Mouse (Mus musculus): ENCODE results near the gene Abcc1.

Gene Abcc1

DNA sequence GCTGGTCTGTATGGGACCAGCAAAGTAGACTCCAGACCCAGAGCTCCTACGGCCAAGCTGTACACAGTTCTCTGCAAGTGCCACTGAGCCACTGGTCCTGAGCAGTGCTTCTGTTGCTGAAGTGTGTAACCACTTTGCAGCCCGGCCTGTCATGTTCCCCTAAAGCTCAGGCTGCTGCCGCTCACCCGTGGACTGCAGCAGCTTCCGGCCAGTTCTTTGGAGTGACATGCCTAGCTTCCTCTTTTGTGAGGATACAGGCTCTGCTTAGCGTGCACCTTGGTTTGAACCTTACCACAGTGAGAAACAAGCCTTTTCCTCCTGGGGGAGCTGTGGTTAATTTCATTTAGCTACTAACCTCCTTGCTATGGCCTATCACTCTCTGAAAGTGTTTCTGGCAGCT, 77.7 kb downstream of the Abcc1 start:
- DNase-seq (ENCODE audit: extremely low read depth, low read depth) = peak; percentile 8

GRCm38 (mm10) chr16:14439801-14440614, 78.7 kb downstream of the Abcc1 start:
- no peak for DNase-seq (ENCODE audit: extremely low read depth, low read depth)

DNA sequence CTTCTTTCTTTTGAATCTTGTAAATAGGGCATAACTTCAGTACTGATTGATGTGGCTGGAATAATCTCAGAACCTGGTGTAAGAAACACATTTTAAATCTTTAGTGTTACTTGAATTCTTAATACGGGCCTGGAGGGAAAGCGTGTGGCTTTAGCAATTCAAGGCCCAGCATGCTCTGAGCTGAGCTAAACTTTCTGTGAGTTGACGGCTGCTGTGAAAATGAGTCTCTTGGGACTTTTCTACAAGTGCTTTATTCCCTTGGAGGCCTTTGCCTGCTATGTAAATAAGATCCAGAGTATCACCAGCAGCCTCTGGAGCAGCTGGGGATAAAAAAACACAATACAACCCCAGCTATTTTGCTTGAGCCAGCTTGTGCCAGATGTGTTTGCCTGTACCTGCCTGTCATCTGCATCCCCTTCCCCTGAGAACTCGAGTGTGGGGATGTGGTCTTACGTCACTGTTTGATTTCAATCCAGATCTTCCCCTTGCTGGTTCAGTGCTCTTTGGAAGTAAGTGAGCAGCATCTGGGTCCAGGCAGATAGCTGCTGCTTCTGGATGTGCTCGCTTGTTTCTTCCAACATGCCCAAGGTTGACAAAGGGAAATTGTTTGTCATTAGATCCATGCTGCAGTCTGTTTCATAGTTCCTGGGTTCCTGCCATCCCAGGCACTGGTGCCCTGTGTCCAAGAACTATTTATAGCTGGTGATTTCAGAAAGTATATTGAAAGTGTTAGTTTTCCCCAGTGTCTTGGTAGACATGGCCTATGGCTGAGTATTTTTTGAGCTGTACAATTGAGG, 82.9 kb downstream of the Abcc1 start:
- DNase-seq (ENCODE audit: extremely low read depth, low read depth) = no peak

DNA sequence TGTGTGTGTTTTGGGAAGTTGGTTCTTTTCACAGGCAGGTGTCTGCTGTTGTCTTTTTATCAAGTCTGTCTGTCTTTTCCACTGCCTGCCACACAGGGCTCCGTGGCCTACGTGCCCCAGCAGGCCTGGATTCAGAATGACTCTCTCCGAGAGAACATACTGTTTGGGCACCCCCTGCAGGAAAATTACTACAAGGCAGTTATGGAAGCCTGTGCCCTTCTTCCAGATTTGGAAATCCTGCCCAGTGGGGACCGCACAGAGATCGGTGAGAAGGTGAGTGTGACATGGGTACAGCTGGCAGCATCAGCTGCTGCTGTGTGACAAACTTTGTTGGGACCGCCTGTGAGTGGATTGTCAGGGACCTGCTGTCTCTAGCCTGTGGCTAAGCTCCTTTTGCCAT, 83.8 kb downstream of the Abcc1 start:
- DNase-seq (ENCODE audit: extremely low read depth, low read depth) = no peak

DNA sequence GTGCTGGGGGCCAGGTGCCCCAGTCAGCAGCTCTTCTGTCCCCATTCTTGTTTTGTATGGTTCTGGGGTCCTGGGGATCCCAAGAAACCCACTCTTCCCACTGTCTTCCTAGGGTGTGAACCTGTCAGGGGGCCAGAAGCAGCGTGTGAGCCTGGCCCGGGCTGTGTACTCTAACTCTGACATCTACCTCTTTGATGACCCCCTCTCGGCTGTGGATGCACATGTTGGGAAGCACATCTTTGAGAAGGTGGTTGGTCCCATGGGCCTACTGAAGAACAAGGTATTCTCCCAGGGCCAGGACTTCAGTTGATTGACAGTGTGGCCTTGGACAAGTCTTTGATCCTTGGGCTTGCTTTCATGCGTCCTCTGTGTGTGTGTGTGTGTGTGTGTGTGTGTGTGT, 86.0 kb downstream of the Abcc1 start:
- no peak for DNase-seq (ENCODE audit: extremely low read depth, low read depth)

DNA sequence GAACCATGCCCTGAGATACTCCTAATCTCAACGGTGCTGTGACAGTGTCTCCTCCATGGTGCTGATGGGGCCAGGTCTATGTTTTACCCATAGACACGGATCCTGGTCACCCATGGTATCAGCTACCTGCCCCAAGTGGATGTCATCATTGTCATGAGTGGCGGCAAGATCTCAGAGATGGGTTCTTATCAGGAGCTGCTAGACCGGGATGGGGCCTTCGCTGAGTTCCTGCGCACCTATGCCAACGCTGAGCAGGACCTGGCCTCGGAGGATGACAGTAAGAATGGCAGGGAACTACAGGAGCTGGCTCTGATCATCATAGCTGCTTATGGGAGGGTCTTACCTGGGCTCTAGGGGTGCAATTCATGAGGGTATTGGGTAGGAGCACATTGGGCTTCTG, 86.9 kb downstream of the Abcc1 start:
- no peak for DNase-seq (ENCODE audit: extremely low read depth, low read depth)

GRCm38 (mm10) chr16:14449861-14450260, 88.5 kb downstream of the Abcc1 start:
- DNase-seq (ENCODE audit: extremely low read depth, low read depth) = no peak

- DNase-seq (ENCODE audit: extremely low read depth, low read depth) = no peak
Observed at GRCm38 (mm10) chr16:14451374-14452046, 90.2 kb downstream of the Abcc1 start.

- no peak for DNase-seq (ENCODE audit: extremely low read depth, low read depth)
Observed at GRCm38 (mm10) chr16:14462535-14462934, 101.2 kb downstream of the Abcc1 start.

DNA sequence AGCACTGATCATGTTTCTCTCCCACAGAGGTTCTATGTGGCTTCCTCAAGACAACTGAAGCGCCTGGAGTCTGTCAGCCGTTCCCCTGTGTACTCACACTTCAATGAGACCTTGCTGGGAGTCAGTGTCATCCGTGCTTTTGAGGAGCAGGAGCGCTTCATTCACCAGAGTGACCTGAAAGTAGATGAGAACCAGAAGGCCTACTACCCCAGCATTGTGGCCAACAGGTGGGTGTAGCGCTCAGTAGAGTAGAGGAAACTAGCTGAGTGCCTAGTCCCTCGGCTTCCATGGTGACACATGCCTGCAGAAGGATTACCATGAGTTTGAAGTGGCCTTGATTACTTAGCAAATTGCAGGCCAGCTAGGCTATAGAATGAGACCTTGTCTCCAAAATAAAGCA, 103.7 kb downstream of the Abcc1 start:
- DNase-seq (ENCODE audit: extremely low read depth, low read depth) = no peak

- no peak for DNase-seq (ENCODE audit: extremely low read depth, low read depth)
Observed at GRCm38 (mm10) chr16:14468351-14468750, 107.0 kb downstream of the Abcc1 start.

GRCm38 (mm10) chr16:14468841-14469240, 107.5 kb downstream of the Abcc1 start:
- DNase-seq (ENCODE audit: extremely low read depth, low read depth) = no peak

DNA sequence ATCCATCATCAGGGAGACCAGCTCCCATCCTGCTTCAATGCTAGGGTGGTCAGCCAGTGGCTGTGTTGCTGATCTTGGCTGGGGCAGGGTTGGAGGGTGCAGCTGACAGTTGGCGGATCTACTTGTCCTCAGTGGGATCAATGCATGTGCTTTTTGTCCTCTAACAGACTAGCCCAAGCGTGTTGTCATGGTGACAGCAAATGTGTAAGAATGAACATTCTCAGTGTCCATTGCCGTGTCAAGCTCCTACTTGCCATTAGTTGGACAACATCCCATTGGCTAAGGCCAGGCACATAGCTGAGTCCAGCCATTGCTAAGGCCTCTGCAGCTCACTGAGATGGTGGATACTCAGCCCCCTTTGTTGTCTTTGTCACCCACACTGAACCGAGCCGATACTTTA, 110.8 kb downstream of the Abcc1 start:
- DNase-seq (ENCODE audit: extremely low read depth, low read depth) = no peak

DNA sequence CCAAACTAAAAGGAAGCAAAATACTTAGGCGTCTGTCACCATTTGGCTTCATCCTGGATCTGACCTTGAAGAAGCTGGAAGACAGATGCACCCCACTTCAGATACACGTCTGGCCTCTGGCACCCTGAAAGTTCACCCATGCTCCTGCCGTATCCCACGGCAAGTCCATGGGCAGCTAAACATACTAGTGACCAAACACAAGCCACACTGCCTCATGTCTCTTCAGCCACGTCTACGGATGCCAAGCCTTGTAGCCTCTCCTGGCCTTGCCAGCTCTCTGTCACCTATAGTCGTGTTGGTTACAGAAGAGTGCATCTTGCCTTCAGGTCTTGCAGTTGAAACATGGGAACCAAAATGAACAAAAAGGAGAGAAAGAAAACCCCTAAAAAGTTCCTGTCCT, 112.3 kb downstream of the Abcc1 start:
- DNase-seq (ENCODE audit: extremely low read depth, low read depth) = no peak

- DNase-seq (ENCODE audit: extremely low read depth, low read depth) = no peak
Observed at GRCm38 (mm10) chr16:14475001-14475400, 113.6 kb downstream of the Abcc1 start.

GRCm38 (mm10) chr16:14476056-14476455, 114.7 kb downstream of the Abcc1 start:
- no peak for DNase-seq (ENCODE audit: extremely low read depth, low read depth)

GRCm38 (mm10) chr16:14476701-14477400, 115.5 kb downstream of the Abcc1 start:
- no peak for DNase-seq (ENCODE audit: extremely low read depth, low read depth)

- DNase-seq (ENCODE audit: extremely low read depth, low read depth) = no peak
Observed at GRCm38 (mm10) chr16:14477510-14478300, 116.3 kb downstream of the Abcc1 start.

DNA sequence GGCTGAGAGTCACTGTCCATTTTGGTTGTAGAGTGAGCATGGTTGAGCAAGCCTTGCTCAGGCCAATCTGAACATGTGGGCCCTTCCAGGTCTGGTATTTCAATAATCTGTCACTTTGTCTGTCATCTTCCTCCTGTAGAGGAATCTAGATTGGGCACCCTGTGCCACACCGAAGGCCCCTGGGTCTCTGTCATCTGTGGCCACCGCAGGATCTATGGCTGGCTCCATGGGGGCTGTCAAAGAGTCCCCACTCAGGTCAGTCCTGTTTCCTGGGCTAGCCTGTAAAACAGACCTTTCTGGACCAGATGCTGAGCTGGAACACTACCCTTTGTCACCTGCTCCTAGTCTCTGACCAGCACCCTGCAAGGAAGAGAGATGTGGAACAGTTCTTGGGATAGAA, 118.3 kb downstream of the Abcc1 start:
- DNase-seq (ENCODE audit: extremely low read depth, low read depth) = no peak

GRCm38 (mm10) chr16:14483221-14483620, 121.9 kb downstream of the Abcc1 start:
- DNase-seq (ENCODE audit: extremely low read depth, low read depth) = no peak
